Mouse (Mus musculus): ENCODE data around the gene Gmip.

- no peak for TF ChIP-seq POLR2A (IDR thresholded peaks at IDR 0.05; ENCODE audit: low read depth, low read length)
- no peak for TF ChIP-seq CTCF (IDR thresholded peaks at IDR 0.05; ENCODE audit: extremely low read depth, insufficient read length, insufficient replicate concordance, low read depth, low read length)
Measured at GRCm38 (mm10) chr8:69775149-69775534, 33.3 kb upstream of the Gmip start.
